Mouse (Mus musculus): Measurements from ENCODE around the gene Rgs18.

Gene Rgs18

DNA sequence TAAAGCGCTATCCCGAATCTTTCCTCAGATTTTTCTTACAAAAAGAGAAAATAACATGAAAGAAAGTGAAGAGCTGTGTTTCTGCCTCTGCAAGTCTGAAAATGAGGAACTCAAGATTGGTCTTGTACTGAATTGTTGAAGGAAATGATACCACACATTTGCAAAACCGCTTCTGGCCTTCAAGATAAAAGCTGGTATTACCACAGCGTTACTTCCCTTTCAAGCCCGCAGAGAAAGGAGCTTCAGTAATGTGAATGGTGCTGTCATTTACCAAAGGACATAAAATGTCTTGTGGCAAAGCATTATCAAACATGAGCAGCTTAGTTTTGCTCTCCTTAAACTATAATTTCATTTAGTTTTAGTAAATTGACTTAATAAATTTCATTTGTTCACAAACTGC lies at the start of gene Rgs18:
Gene Rgs18 (minus strand): TSS at position 105 of the 400 bp plus-strand sequence.
- in situ Hi-C loops (cut with MboI, MseI), result no loop called here

DNA sequence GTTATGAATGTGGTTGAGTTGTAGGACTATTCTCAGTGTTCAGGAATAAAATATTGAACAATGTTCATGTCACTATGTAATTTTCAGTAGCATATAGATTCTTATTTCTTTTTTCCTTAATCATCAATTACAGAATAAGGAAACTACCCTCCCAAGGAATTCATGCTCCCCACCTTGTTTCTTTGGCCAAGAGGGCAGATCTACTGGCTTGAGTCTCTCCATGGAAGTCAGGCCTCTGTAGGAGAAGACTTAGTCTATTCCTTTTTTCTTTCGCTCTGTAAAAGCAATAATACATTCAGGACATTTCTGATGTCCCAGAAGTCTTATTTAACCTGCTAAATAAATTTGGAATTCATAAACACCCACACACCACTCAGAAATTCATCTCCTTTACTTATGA lies 841 bp downstream of the Rgs18 start:
- in situ Hi-C loops (cut with MboI, MseI), result no loop called here

DNA sequence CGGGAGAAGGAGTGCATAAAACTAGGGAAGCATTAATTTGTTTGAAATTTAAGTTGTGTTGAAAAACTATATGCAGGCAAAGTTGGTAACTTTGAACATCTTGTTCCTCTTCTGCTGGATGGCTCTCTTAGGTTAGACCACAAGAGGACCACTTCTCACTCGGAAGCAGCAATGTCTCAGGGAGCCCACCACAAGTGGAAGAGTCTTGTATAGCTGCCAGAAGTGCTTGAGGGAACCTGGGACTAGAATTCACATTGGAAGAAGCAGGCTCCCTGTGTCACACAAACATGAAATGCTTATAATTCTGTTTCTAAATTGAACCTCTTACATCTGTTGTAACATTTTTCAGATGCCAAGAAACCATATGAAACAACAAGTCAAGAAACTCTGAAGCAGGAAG lies 9.0 kb downstream of the Rgs18 start:
- in situ Hi-C loops (cut with MboI, MseI), result no loop called here

DNA sequence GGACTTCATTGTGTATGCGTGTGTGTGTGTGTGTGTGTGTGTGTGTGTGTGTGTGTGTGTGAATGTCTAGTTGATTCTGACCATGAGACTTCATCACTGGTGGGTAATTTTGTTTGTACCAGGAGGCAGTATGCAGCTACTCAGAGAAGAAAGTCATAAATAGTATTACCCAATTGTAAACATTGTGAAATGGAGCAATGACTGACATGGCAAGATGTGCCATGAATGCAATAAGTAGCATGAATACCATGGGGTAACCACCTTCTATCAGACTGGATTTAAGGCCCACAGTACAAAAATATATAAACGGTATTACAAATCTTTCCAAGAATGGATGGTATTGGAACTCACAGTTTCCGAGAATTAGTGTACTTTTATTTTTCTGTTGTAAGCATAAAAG lies 14.4 kb downstream of the Rgs18 start:
- in situ Hi-C loops (cut with MboI, MseI), result no loop called here

DNA sequence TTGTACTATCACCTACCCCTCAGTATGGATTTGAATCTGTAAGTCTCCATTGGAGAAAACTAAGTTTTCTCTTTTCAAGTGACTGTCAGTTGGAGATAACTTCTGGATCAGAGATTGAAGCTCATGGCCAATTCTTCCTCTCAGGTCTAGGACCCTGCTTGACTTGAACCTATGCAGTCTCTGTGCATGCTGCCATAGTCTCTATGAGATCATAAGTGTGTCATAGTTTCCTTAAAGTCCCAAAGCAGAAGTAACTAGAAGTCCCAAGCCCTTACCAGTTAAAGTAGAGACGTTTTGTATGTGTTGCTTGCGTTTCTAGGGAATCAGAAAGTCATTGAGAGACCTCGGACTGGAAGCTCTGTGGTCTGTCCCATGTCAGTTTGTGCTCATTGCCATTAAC lies 24.5 kb downstream of the Rgs18 start:
- in situ Hi-C loops (cut with MboI, MseI), result no loop called here

DNA sequence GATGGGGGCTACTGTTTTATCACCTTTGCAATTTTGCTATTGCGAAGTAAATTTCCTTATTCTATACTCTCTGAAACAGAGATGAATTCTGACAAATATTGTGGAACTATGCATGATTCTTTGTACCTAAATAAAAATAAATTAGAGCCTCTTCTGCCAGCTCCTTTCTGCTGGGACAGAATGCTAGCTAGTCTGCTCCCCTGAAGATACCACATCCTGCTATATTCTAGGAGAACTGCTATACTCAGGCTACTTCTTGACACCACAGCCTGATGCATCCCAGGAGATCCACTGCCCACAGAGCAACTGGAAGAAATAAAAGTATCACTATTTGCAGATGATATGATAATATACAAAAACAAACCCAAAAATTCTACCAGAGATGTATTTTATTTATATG lies 29.1 kb downstream of the Rgs18 start:
- in situ Hi-C loops (cut with MboI, MseI), result no loop called here

DNA sequence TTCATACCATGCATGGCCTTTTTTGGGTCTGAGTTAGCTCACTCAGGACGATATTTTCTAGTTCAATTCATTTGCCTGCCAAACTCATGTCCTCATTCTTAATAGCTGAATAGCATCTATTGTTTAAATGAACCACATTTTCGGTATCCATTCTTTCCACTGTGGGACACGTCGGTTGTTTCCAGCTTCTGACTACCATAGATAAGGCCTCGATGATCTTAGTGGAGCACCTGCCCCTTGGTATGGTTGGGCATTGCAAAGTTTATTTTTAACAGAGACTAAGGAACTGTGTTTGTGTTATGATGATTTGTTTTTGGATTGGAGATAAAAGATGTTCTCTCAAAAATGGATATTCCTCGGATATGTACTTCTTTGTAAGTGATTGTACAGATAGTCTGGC lies 37.5 kb downstream of the Rgs18 start:
- in situ Hi-C loops (cut with MboI, MseI), result no loop called here

DNA sequence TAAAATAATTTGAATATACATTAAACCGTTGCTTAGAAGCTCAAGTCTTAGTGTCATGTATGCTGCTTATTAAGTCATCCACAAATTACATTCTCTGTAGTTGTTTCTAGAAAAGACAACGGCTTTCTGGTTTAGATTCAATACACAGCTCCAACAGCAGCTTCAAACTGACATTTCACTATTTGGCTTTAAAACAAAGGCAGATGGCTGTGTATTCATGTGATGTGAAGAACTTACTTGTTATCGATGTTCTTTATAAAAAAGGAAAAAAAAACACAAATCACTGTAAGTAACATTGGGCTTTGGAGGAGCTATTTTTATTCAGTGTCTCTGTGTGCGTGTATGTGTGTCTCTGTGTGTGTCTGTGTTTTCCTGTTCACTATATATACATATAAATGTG lies 54.5 kb downstream of the Rgs18 start:
- in situ Hi-C loops (cut with MboI, MseI), result no loop called here

DNA sequence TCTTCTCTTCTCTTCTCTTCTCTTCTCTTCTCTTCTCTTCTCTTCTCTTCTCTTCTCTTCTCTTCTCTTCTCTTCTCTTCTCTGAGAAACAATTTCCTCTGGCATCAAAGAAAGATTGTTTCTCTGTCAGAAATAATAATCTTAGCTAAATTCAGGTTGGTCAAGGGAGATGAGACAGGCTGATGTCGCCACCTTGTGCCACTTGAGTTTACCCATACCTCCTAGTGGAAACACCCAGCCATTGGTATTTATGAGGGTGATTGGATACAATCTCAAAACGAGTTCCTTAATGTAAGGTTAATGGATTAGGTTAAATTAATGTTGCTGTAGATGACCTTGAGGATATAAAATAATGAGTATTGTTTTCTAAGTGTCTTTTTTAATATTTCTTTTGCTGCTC lies 70.9 kb downstream of the Rgs18 start:
- in situ Hi-C loops (cut with MboI, MseI), result no loop called here

All from regulatory T cell (primary cell).